Mouse (Mus musculus): ENCODE results near the gene Ets2.

DNA sequence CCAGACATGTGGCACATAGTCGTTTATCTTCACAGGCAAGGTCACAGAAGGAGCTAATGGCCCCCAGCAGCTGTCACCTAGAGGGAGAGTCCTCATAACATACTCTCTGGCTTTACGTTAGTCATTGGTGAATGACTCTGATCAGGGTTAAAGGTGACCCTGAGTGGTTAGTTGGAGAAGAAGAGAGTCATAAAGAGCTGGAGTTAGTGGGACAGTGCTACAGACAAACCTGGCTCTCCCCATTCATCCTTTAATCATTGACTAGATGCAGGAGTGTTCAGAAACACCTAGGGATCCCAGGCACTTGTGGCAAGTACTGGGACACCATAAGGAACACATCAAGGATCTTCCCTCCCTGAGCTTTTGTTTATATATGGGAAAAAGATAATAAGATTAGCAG lies 16.1 kb upstream of the Ets2 start:
- TF ChIP-seq CTCF (IDR thresholded peaks at IDR 0.05; ENCODE audit: borderline replicate concordance, insufficient read depth, low read depth, low read length) (no peak), POLR2A (IDR thresholded peaks at IDR 0.05; ENCODE audit: borderline replicate concordance, insufficient read depth, low read length) (no peak)
